Mouse (Mus musculus): ENCODE results near the gene Mlycd.

- TF ChIP-seq CTCF (IDR thresholded peaks at IDR 0.05; ENCODE audit: low read depth, low read length) (no peak), POLR2A (IDR thresholded peaks at IDR 0.05; ENCODE audit: borderline replicate concordance, low read depth, low read length) (no peak)
Observed at GRCm38 (mm10) chr8:119413605-119414004, 18.9 kb downstream of the Mlycd start.
